13 mouse cellular contexts compared by ENCODE assay signal in genomic region chrX:109626979-109627761, GRCm38 (mm10).
"Had no signal": no experiment of that assay in that cellular context is flagged by ENCODE, and none has a peak within 500 bp of the region (broad histone marks: within the 10 kb centered on the region; RNA-seq: fewer than 3 reads in every experiment).

No protein-coding gene starts in this region.

- H3K4me2 ChIP-seq: kidney, embryonic 15.5 days; liver, embryonic 11.5 days; liver, embryonic 15.5 days; midbrain, embryonic 12.5 days had no signal

- DNase-seq: kidney, adult 2 months; kidney, postnatal 14 days; lung, adult 2 months; lung, postnatal 36 days; thymus, adult 18-20 months; thymus, postnatal 14 days had no signal

- H3K27ac ChIP-seq: kidney, embryonic 15.5 days; limb, embryonic 10.5 days; liver, embryonic 15.5 days; midbrain, embryonic 12.5 days had no signal

- H3K4me1 ChIP-seq: kidney, embryonic 15.5 days; limb, embryonic 10.5 days; liver, embryonic 15.5 days; midbrain, embryonic 12.5 days had no signal

- H3K27me3 ChIP-seq: kidney, embryonic 15.5 days; liver, embryonic 15.5 days; midbrain, embryonic 12.5 days had no signal

- H3K36me3 ChIP-seq: kidney, embryonic 15.5 days; limb, embryonic 10.5 days; liver, embryonic 15.5 days; midbrain, embryonic 12.5 days had no signal

- ATAC-seq: intestine, embryonic 16.5 days; lung, postnatal 0 days had no signal

- H3K4me3 ChIP-seq: kidney, embryonic 15.5 days; limb, embryonic 10.5 days; liver, embryonic 15.5 days; midbrain, embryonic 12.5 days had no signal

- H3K9ac ChIP-seq: kidney, embryonic 15.5 days; liver, embryonic 15.5 days; midbrain, embryonic 12.5 days had no signal

- H3K9me3 ChIP-seq: kidney, embryonic 15.5 days; limb, embryonic 10.5 days; liver, embryonic 15.5 days; midbrain, embryonic 12.5 days had no signal
